Mouse (Mus musculus): ENCODE data around the gene Npb. TPM values are rescaled to one million over a fixed set of nuclear protein-coding genes. Genes with fewer than 3 reads are reported as not detected.

The Npb gene
- polyA plus RNA-seq, 1 experiment from 2014 or later = 2.9 TPM

DNA sequence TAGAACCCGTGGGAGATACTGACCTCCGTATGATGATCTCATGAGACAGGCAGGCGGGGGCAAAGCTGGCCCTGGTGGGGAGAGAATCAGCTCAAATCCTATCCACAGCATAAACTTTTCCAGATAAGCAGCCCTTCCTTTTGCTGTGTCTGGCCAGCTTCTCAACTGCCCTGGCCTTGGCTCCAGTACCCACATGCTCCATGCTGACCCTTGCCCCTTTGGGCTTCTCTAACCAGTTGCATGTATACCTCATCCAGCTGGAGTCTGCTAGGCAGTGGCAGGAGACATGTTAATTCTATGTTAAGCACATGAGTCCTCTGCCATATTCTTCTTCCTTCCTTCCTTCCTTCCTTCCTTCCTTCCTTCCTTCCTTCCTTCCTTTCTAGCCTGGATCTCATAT is 46.5 kb downstream of the Npb start:
- Histone ChIP-seq H3K4me2 (replicated peaks; ENCODE audit: low read depth, low read length) (no peak overlapping the region), H3K27ac (ENCODE audit: low read length) (no peak overlapping the region), H3K4me1 (ENCODE audit: insufficient read depth, low read depth, low read length) (peaks cover 3% of the 10 kb centered on the region; the same call in 1 of the 2 replicates), H3K27me3 (replicated peaks; ENCODE audit: insufficient read depth, low read length) (peaks cover 17% of the 10 kb centered on the region), H3K9ac (replicated peaks; ENCODE audit: low read depth) (no peak overlapping the region), H3K9me3 (ENCODE audit: low read length) (no peaks in the 10 kb centered on the region), H3K36me3 (ENCODE audit: insufficient read depth, low read length) (no peaks in the 10 kb centered on the region), H3K4me3 (ENCODE audit: low read depth, low read length) (no peak overlapping the region)
- no peak for TF ChIP-seq EP300 (IDR thresholded peaks at IDR 0.05)
- no peak for TF ChIP-seq CTCF (IDR thresholded peaks at IDR 0.05)
- ATAC-seq (no peak), DNase-seq (ENCODE audit: low spot score) (no peak)
- 51% methylated on average over 3 of the region's 3 CpGs for WGBS

GRCm38 (mm10) chr11:120657301-120657700 is 49.0 kb downstream of the Npb start:
- Histone ChIP-seq H3K27ac (ENCODE audit: low read length) (no peak overlapping the region), H3K4me1 (ENCODE audit: insufficient read depth, low read depth, low read length) (peaks cover 7% of the 10 kb centered on the region), H3K4me3 (ENCODE audit: low read depth, low read length) (no peak overlapping the region), H3K9ac (replicated peaks; ENCODE audit: low read depth) (no peak overlapping the region), H3K9me3 (ENCODE audit: low read length) (no peaks in the 10 kb centered on the region), H3K4me2 (replicated peaks; ENCODE audit: low read depth, low read length) (no peak overlapping the region), H3K27me3 (replicated peaks; ENCODE audit: insufficient read depth, low read length) (peaks cover 41% of the 10 kb centered on the region), H3K36me3 (ENCODE audit: insufficient read depth, low read length) (no peaks in the 10 kb centered on the region)
- no peak for ATAC-seq
- DNase-seq (ENCODE audit: low spot score) = no peak
- WGBS = 78% methylated on average over 4 of the region's 4 CpGs
- no peak for TF ChIP-seq CTCF (IDR thresholded peaks at IDR 0.05)
- no peak for TF ChIP-seq EP300 (IDR thresholded peaks at IDR 0.05)

Small RNA genes lying within 50 kb of the gene (microRNA-seq; reads per million reads assigned to microRNA genes)
- gene Mir6936 = 0.98 reads per million

Other genes with a start within 250 kb of the Npb start
- 0.36 and 0.74 TPM in 2 replicates for gene Fscn2, start 246.9 kb upstream of the Npb start, polyA plus RNA-seq (2015; fragmentation: Nextera tagmentation; extraction: Ambion mirVana)
- gene Faap100, start 229.7 kb upstream of the Npb start, polyA plus RNA-seq (2015; fragmentation: Nextera tagmentation; extraction: Ambion mirVana) = 18.1 and 19.6 TPM in 2 replicates
- 15.3 and 16.5 TPM in 2 replicates for gene Nploc4, start 170.8 kb upstream of the Npb start, polyA plus RNA-seq (2015; fragmentation: Nextera tagmentation; extraction: Ambion mirVana)
- not detected in 2 replicates for gene Tspan10, start 165.8 kb upstream of the Npb start, polyA plus RNA-seq (2015; fragmentation: Nextera tagmentation; extraction: Ambion mirVana)
- gene Pde6g, start 155.0 kb upstream of the Npb start, polyA plus RNA-seq (2015; fragmentation: Nextera tagmentation; extraction: Ambion mirVana) = not detected in 2 replicates
- gene Oxld1, start 150.4 kb upstream of the Npb start, polyA plus RNA-seq (2015; fragmentation: Nextera tagmentation; extraction: Ambion mirVana) = 14.9 and 18.9 TPM in 2 replicates
- gene Ccdc137, start 150.4 kb upstream of the Npb start, polyA plus RNA-seq (2015; fragmentation: Nextera tagmentation; extraction: Ambion mirVana) = 16.5 and 21.1 TPM in 2 replicates
- 29.8 and 33.4 TPM in 2 replicates for gene Arl16, start 140.9 kb upstream of the Npb start, polyA plus RNA-seq (2015; fragmentation: Nextera tagmentation; extraction: Ambion mirVana)
- gene Mrpl12, start 123.9 kb upstream of the Npb start, polyA plus RNA-seq (2015; fragmentation: Nextera tagmentation; extraction: Ambion mirVana) = 60.6 and 67.7 TPM in 2 replicates
- gene Slc25a10, start 116.6 kb upstream of the Npb start, polyA plus RNA-seq (2015; fragmentation: Nextera tagmentation; extraction: Ambion mirVana) = 75.4 and 83.4 TPM in 2 replicates
- 0.61 and 0.76 TPM in 2 replicates for gene Gcgr, start 77.8 kb upstream of the Npb start, polyA plus RNA-seq (2015; fragmentation: Nextera tagmentation; extraction: Ambion mirVana)
- 209 and 215 TPM in 2 replicates for gene Mcrip1, start 58.8 kb upstream of the Npb start, polyA plus RNA-seq (2015; fragmentation: Nextera tagmentation; extraction: Ambion mirVana)
- gene Ppp1r27, start 57.3 kb upstream of the Npb start, polyA plus RNA-seq (2015; fragmentation: Nextera tagmentation; extraction: Ambion mirVana) = not detected in 2 replicates
- gene P4hb, start 35.2 kb upstream of the Npb start, polyA plus RNA-seq (2015; fragmentation: Nextera tagmentation; extraction: Ambion mirVana) = 551 and 555 TPM in 2 replicates
- 512 TPM in 2 replicates for gene Arhgdia, start 26.9 kb upstream of the Npb start, polyA plus RNA-seq (2015; fragmentation: Nextera tagmentation; extraction: Ambion mirVana)
- 149 and 150 TPM in 2 replicates for gene Alyref, start 10.1 kb upstream of the Npb start, polyA plus RNA-seq (2015; fragmentation: Nextera tagmentation; extraction: Ambion mirVana)
- 138 and 151 TPM in 2 replicates for gene Anapc11, start 10.1 kb upstream of the Npb start, polyA plus RNA-seq (2015; fragmentation: Nextera tagmentation; extraction: Ambion mirVana)
- gene Pcyt2, start 9.5 kb downstream of the Npb start, polyA plus RNA-seq (2015; fragmentation: Nextera tagmentation; extraction: Ambion mirVana) = 93.9 and 102 TPM in 2 replicates
- 45.3 and 46.0 TPM in 2 replicates for gene Sirt7, start 16.8 kb downstream of the Npb start, polyA plus RNA-seq (2015; fragmentation: Nextera tagmentation; extraction: Ambion mirVana)
- gene Mafg, start 25.1 kb downstream of the Npb start, polyA plus RNA-seq (2015; fragmentation: Nextera tagmentation; extraction: Ambion mirVana) = 25.9 and 28.3 TPM in 2 replicates
- 6.9 and 7.1 TPM in 2 replicates for gene Pycr1, start 35.3 kb downstream of the Npb start, polyA plus RNA-seq (2015; fragmentation: Nextera tagmentation; extraction: Ambion mirVana)
- gene Myadml2, start 39.7 kb downstream of the Npb start, polyA plus RNA-seq (2015; fragmentation: Nextera tagmentation; extraction: Ambion mirVana) = 0.46 TPM in 1 of 2 replicates, not detected in the other
- 8.5 and 10.2 TPM in 2 replicates for gene Notum, start 52.7 kb downstream of the Npb start, polyA plus RNA-seq (2015; fragmentation: Nextera tagmentation; extraction: Ambion mirVana)
- 114 and 129 TPM in 2 replicates for gene Aspscr1, start 64.5 kb downstream of the Npb start, polyA plus RNA-seq (2015; fragmentation: Nextera tagmentation; extraction: Ambion mirVana)
- gene Cenpx, start 105.3 kb downstream of the Npb start, polyA plus RNA-seq (2015; fragmentation: Nextera tagmentation; extraction: Ambion mirVana) = 102 and 112 TPM in 2 replicates
- gene Lrrc45, start 105.4 kb downstream of the Npb start, polyA plus RNA-seq (2015; fragmentation: Nextera tagmentation; extraction: Ambion mirVana) = 37.3 and 41.4 TPM in 2 replicates
- gene Rac3, start 113.0 kb downstream of the Npb start, polyA plus RNA-seq (2015; fragmentation: Nextera tagmentation; extraction: Ambion mirVana) = 56.0 and 61.9 TPM in 2 replicates
- 344 and 430 TPM in 2 replicates for gene Dcxr, start 118.8 kb downstream of the Npb start, polyA plus RNA-seq (2015; fragmentation: Nextera tagmentation; extraction: Ambion mirVana)
- 4,475 and 4,528 TPM in 2 replicates for gene Cbr2, start 123.6 kb downstream of the Npb start, polyA plus RNA-seq (2015; fragmentation: Nextera tagmentation; extraction: Ambion mirVana)
- 2.0 and 3.7 TPM in 2 replicates for gene Hmga1b, start 154.3 kb downstream of the Npb start, polyA plus RNA-seq (2015; fragmentation: Nextera tagmentation; extraction: Ambion mirVana)
- gene Rfng, start 175.7 kb downstream of the Npb start, polyA plus RNA-seq (2015; fragmentation: Nextera tagmentation; extraction: Ambion mirVana) = 22.5 and 26.4 TPM in 2 replicates
- gene Gps1, start 175.8 kb downstream of the Npb start, polyA plus RNA-seq (2015; fragmentation: Nextera tagmentation; extraction: Ambion mirVana) = 121 and 131 TPM in 2 replicates
- gene Dus1l, start 187.9 kb downstream of the Npb start, polyA plus RNA-seq (2015; fragmentation: Nextera tagmentation; extraction: Ambion mirVana) = 40.5 and 43.1 TPM in 2 replicates
- gene Fasn, start 216.1 kb downstream of the Npb start, polyA plus RNA-seq (2015; fragmentation: Nextera tagmentation; extraction: Ambion mirVana) = 54.7 and 63.8 TPM in 2 replicates

All from lung, postnatal 0 days (tissue).